Mouse (Mus musculus): ENCODE measurements around the gene Arhgap10. TPM values are rescaled to one million over a fixed set of nuclear protein-coding genes. Genes with fewer than 3 reads are reported as not detected.

The Arhgap10 gene
- total RNA-seq, 2 experiments from 2014 or later, result 37.6 to 40.7 TPM

DNA sequence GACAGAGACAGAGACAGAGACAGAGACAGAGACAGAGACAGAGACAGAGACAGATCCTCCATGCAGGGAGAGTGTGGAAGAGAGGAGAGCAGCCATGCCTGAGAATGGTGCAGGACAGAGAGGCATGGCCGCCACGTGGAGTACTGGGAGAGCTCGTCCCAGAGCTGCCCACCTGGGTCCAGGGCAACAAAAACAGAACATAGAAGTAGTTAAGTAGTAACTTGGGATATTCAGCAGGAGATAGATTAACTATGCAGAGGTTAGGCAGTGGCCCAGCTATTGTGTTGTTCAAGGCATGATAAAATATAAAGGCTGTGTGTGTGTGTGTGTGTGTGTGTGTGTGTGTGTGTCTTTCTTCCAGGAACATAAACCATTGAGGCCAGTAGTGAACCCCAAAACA, 72.1 kb downstream of the Arhgap10 start:
- DNase-seq (ENCODE audit: low spot score), result no peak

DNA sequence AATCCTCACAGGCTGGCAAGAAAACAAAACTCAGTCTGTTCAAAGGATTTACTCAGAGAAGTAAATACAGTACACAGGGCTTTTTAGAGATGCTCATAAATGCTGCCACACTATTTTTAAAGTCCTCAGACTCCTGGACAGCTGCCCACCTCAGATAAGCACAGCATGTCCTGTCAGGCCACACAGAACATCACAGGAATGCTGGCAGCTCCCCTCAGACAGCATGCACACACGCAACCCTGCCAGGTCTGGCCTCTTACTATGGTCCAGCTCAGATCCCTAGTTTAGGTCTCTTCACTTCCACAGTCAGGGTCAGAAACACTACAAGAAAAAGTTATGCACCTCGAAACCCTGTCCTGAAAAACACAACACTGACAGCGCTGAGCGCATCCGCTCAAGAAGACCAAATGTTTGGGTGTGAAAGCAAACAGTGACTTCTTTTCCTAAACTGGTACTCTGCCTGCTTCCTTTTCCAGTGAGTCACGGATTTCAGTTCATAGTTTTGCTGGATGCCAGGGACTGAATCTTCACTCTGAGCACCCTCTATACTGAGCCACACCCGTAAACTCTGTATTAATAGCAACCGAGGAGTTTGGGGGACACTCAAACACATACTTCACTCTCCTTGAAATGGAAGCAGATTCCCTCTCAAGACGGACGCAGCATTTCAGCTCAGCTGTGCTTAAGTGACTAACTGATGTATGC, 73.4 kb downstream of the Arhgap10 start:
- peak; percentile 94 for DNase-seq (ENCODE audit: low spot score)

DNA sequence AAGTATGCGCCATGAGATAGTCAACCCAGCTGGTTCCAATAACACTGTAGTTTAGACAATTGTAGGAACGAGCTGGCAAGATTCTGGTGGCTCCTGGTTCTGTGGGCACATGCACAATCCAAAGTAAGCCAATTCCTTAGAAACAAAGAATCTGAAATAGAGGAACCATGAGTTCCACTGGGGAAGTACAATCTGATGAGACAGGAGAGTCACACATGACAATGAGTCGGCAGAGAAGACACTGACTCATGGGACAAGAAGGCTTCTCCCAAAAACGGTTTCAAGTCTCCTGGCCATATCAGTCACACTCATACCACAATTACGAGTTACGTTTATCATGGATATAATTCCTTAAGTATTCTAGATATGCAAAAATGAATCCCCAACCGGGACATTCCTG, 75.3 kb downstream of the Arhgap10 start:
- DNase-seq (ENCODE audit: low spot score), result no peak

DNA sequence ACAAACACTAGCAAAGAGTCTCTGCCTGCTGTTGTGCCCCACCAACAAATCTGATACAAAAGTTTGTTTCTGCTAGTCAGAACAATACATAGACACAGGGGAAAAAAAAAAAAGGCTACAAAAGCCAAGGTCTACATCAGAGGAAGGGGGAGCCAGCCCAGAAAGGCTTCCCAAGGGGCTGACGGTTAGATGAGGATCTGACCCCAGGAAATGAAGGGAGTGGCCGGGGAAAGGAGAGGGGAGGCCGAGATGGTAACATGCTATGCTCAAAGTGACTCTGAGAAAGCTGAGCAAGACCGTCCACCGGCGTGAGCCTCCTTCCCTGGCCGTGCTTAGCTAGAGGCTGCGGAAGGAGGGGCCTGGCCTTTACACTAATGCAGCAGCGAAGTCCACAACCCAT, 76.8 kb downstream of the Arhgap10 start:
- DNase-seq (ENCODE audit: low spot score), result no peak

DNA sequence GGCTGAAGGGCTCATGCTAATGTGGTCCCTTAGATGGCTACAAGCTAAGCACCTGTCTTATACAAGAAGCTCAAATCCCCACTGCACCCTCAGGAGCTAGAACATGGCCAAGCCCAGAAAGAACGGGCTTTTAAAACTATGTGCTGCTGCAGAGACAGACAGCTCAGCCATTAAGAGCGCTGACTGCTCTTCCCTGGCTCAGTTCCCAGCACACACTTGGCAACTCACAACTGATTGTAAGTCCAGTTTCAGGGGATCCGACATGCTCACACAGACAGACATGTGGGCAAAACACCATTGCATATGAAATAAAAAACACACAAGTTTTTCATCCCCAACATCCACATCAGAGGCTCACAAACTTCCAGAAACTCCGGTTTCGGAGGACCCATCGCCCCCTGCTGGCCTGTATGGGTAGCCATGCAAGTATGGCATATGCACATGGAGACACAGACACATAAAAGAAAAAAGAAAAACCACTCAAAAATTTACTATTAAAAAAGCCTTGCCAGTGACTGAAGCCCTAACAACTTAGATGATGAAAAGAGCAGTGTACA, 77.4 kb downstream of the Arhgap10 start:
- no peak for DNase-seq (ENCODE audit: low spot score)

DNA sequence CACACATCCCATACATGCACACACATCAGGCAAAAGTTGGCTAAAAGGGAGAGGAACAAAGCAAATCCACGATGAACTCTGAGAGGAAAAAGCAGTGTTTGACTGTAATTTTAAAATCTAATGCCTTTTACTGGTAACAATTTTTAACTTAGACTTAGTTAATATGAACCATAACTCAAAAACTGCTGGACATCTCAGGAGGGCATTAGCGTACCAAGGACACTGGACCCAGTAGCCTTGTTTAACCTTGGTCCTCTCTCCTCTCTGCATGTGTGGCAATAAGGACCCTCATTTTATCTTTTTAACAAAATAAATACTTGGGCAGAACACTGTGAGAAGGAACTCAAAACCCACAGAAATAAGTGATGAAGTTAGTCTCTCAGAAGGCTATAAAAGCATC, 78.1 kb downstream of the Arhgap10 start:
- no peak for DNase-seq (ENCODE audit: low spot score)

DNA sequence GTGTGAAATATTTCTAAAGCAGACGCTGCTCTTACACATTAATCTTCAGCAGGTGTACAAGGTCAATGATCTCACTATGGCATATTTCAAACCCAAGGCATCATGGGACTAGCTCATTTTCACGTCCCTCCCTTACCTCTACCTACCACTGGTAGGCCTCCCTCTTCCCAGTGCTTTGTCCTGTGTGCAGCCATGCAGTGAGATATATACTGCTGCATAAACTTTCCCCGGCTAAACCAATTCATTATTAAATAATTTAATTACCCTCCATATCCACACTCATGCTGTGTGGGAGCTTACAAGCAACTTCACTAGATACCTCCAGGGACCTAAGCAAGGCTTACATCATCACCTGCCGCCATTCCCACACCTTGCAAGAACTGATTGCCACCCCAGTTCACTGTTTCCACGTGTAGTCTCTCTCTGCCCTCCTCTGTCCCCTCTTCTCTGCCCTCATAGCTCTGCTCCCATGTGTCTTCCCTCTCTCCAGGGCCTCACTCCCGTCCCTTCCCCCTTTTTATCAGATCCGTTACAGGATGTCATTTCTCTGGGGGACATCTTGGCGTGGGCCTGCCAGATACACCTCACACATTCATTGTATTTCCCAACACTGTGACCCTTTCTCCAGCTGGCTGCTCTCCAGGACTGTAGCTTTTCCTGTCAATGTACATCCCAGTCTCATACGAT, 79.8 kb downstream of the Arhgap10 start:
- no peak for DNase-seq (ENCODE audit: low spot score)

DNA sequence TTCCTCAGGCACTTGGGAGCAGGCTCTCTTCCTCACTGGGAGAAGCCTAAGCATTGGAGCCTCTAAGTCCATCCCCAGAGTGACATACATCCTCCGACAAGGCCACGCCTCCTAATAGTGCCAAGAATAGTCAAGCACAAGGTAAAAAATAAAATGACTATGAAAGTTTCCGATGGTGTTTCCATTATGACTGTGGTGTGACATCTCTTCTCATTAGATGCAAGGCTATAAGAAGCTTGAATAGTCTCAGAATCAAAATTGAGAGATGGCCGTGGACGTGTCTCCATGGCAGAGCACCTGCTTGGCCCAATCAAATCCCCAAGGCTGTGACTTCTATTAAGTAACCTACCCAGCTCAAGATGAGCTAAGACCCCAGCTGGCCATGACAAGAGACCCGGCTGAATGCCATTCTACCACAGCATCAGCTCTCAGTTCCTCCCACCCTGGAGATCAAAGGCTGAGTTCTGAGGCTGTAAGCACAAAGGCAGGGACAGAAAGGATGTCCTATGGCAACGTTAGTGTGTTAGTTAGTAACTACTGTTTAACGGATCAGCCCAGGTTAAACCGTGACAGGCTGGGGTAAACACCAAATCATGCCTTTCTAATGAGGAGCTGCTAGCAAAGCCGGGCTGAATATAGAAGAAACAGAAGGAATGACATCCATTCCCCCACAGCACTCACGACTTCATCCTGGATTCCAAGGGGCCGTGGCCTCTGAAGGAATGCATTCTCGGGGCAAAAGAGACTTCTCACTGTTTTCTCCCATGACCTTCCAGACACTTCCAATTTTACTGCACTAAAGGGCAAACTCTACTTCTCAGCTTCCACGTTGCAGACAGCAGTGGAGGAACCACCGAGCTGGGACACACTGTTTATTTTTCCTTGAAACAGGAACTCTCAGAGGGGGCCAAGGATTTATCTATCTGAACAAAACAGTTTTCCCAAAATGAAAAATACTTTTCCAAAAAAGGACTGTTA, 81.5 kb downstream of the Arhgap10 start:
- DNase-seq (ENCODE audit: low spot score), result no peak

DNA sequence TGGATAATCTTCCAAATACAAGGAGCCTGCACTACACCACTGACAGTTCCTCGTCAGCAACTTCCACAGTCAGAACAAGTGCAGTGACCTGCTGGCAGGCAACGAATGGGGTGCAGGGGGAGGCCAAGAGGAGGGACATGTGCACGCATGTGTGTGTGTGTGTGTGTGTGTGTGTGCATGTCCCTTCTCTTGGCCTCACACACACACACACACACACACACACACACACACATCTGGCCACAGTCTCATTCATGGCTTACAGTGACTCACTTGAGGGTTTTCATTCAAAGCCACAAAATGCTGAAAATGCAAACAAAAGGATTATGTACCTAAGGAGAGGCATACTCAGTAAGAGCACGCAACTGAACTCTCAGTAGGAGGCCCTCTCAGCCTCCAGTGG, 84.5 kb downstream of the Arhgap10 start:
- DNase-seq (ENCODE audit: low spot score), result no peak

DNA sequence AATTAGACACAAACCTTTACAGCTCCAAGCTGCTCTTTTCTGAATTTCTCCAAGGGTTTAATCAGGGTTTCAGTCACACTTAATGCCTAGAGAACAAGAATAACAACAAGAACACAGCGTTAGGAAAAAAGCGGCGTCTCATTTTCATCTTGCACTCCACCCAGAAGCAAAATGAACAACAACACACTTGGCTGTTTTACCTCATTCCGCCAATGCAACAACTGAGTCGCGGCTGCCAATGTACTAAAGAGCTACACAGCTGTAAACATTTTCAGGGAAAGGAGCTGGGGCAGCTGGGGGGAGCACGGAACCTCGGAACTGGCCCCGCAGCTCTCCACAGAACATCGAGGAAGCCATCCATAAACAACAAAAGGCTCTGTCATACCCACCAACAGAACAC, 85.0 kb downstream of the Arhgap10 start:
- DNase-seq (ENCODE audit: low spot score), result no peak

DNA sequence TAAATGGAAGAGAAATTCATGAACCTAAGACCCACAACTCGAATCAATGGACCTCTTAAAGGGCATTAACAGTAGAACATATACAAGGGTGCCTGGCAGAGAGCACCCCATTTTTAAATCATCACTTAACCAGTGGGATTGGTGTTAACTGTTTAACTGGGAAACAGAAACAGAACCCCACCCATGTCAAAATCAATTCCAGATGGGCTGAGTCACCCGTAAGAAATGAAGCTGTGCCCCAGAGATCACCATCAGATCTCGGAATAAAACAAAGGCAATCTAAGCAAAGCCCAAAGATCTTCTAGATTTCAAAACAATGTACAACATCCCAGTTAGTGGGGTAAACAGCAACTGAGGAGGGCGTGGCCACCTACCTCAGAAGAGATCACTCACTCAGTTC, 89.3 kb downstream of the Arhgap10 start:
- peak; percentile 69 for DNase-seq (ENCODE audit: low spot score)

DNA sequence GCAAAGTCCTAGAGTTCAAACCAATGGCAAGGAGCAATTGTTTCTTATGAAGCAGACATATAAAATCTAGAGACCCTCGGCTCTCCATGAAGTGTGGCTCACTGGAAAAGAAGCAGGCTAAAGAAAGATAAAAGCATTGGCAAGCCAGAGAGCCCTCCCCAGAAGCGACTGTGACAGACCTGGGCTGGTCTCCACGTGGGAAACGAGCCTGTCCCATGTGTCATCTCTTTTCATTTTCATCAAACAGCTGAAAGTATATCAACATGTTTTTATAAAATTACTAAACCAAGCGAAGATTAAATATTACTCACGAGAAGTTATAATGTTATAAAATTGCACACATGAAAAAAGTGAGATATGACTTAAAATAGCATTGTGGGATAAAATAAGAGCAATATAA, 89.7 kb downstream of the Arhgap10 start:
- DNase-seq (ENCODE audit: low spot score), result no peak

DNA sequence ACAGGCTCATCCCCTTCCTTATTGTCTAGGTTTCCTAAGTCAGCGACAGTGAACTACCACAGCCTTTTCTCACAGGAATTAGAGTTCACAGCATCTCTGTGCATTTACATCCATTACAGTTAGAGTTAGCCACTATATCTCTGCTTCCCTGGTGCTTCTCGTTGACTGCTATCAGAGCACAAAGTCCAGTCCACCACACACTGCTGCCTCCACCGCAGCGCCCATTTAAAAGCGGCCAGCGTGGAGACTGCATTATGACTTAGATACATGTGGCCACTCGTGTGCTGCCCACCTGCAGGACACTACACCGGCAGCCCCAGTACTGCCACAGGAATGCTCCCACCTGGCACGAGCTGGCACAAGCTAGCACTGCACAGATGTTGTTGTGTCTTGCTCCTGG, 90.3 kb downstream of the Arhgap10 start:
- no peak for DNase-seq (ENCODE audit: low spot score)

DNA sequence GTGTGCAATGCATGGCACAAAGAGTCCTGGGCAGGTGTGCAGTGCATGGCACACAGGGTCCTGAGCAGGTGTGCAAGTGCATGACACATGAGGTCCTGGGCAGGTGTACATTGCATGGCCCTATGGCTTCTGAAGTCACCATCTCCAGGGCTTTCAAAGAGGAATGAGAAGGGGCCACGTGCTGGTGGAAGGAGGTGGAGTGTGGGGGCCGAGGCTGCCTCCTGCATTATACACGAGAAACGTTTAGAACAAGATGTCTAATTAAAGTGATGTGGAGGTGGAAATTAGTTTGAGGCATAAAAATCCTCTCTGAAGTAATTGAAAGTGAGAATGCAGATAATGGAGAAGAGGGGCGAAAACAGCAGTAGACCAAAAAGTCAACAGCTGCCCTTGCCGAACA, 93.9 kb downstream of the Arhgap10 start:
- DNase-seq (ENCODE audit: low spot score), result no peak

DNA sequence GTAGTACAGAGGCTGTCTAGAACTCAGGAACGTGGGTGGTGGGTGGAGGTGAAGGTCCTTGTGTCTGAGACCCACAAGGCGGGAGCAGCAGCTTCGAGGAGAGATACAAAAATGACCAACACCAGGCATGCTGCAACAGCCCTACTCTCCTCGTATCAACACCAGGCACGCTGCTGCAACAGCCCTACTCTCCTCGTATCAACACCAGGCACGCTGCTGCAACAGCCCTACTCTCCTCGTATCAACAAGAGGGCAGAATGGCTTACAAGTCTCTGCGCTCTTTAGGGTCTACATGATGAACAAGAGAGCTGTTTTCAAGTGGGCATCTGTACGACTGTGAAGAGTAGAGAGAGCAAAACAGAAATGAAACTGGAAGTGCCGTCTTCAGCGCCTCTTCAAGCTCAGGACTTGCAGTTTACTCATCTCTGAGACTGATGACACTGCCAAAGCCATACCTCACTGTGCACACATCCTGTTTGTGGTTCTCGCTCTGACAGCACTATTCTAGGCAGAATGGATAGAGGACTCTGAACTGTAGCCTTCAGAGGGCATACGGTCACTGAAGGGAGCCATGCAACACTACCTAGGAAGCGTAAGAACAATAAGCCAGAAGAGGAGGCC, 95.0 kb downstream of the Arhgap10 start:
- DNase-seq (ENCODE audit: low spot score), result no peak

DNA sequence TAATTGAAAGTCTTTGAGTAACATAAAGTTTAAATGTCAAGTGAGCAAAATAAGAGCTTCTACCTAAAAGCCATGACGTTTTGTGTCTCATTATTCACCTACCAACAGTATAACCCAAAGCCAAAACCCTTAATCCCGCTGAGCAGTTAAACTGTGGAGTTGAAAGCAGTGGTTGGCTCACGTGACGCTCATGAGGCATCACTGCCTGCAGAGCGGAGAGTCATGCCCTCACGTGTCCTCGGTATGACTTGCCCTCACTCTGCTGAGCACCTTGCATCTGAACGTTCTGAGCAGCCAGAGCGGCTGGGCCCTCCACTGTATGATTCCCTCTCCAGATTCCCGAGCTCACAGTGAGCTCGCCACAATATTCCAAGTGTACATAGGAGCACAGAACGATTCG, 96.2 kb downstream of the Arhgap10 start:
- DNase-seq (ENCODE audit: low spot score), result no peak

DNA sequence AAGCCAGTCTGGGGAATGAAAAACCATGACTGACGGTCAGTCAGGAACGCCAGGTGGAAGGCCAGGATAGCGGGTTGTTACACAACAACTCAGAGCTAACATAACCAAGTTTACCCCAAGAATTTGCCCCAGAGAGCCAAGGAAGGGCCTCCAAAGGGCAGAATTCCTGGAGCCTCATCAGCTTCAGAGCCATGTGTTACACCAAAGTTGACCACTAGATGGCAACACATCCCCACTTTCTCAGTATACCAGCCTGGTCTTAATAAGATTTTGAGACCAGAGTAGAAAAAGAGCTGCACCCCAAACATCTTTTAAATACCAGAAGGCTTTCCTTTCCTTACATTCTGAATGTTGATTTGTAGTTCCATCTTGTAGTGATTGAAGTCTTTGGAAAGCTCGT, 98.0 kb downstream of the Arhgap10 start:
- peak; percentile 80 for DNase-seq (ENCODE audit: low spot score)

DNA sequence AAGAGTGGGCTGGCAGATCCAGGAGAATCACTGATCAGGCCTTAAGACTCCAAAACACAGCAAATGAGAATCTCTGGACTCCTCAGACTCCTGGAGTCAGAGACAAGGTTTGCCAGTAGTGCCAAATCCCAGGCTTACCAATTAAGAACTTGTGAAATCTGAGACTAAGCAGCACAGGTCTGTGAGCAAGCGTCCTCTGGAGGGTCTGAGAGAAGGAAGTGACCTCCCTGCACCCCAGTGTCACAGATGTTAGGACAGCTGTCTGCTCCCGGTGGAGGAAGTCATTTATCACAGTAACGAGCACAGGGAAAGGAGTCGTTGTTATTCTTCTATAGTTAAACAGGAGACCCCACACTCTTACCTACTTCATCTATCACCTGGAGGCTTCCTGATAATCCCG, 101.0 kb downstream of the Arhgap10 start:
- no peak for DNase-seq (ENCODE audit: low spot score)

DNA sequence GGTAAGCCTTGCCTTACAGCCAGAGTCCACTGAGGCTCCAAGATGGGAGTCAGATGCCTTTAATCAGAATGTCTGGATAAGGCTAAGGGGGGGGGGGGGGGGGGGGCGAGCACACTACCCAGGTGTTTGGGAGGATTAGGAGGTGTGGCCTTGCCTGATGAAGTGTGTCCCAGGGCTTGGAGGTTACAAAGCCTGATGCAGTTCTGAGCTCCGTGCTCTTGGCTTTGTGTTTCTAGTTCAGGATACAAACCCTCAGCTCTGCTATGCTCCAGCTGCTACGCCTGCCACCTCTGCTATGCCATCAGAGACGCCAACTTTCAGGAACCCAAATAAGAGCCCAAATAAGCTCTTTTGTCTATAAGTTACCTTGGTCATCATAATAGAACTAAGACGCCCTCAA, 101.7 kb downstream of the Arhgap10 start:
- no peak for DNase-seq (ENCODE audit: low spot score)

DNA sequence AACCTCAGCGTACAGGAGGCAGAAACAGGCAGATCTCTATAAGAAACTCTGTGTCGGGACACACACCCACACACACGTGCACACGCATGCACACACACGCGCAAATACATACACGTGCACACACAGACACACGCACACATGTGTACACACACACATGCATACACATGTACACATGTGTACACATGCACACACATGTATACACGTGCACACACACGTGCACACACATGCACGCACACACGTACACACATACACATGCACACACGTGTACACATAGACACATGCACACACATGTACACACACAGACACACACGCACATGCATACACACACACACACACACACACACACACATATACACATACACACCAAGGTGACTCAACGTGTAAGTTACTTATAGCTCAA, 106.5 kb downstream of the Arhgap10 start:
- no peak for DNase-seq (ENCODE audit: low spot score)

DNA sequence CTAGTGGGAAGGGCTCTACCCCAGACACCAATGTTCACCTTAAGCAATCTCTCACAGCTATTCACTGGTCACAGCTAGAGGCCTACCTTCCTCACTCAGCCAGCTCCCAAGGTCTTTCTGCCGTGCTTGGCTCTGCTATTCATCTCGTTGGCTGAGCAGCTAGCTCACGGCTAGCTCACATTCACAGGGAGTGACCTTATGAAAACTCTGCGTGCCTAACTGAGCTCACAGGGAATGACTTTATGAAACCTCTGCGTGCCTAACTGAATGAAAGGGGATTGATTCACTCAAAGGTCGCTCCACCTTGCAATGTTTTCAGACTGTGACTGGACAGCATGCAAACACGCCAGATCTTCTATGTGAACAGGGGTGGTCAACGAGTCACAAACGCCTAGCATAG, 107.4 kb downstream of the Arhgap10 start:
- DNase-seq (ENCODE audit: low spot score), result no peak
